Mouse (Mus musculus): ENCODE results near the gene Ankrd11. TPM values are rescaled to one million over a fixed set of nuclear protein-coding genes. Genes with fewer than 3 reads are reported as not detected.

Ankrd11 gene
- polyA plus RNA-seq (2015; fragmentation: Illumina TruSeq; extraction: RNeasy Lipid Tissue Mini Kit (QIAGEN cat#74804); ENCODE audit: insufficient read depth, low read depth, low replicate concordance): 11.1 TPM

DNA sequence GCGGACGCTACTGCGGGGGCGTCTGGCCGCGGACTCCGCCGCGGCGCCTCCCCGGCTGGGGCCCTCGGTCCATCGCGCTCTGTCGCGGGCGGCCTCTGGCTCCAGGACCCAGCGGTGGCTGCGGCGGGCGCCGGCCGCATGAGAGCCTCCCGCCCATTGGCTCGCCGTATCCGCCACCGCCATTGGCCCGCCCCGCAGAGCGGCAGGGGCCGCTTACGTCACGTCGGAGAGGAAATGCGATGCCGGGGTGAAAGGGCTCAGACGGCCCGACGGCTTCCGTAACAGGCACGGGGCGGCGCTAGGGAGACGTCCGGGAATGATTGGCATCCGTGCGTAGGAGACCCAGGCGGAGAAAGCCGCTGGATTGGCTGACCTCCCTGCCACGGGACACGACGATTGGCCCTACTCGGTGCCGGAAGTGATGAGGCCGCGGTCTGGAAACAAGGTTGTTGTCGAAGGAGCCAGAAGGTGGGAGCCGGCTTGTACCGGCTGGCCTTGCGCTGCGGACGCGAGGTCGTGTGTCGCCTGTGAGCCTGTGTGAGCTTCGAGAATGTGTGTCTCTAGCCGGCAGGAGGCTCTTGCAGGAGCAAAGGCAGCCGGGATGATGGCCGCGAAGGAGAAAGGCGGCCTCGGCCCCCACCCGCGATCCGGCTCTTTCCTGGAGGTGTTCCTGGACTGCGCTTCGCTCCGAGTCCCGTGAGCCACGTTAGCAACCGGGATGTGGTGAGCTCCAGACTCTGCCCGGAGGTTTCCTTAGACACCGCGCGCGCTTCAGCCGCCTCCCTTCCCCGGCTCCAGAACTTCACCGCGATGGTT is at the start of gene Ankrd11:
Ankrd11 (minus strand) TSS at position 120 of the 816 bp plus-strand sequence.

DNA sequence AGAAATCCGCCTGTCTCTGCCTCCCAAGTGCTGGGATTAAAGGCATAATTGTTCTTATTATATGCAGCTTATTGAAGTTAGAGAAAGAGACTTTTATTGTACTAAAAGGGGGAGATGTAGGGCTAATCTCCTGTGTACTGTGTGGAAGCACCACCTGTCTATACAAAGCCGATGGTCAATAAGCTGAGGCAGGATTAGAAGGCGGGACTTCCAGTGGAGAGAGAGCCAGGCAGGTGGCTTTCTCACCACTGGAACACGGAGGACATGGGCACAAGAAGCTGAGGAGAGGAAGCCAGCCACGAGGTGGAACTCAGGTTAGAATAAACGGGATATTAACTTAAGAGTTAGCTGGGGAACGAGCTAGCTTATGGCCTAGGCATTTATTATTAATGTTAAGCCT is 20.6 kb upstream of the Ankrd11 start, which contains the start of gene Spg7:
Spg7 (plus strand) TSS at position 222 of the 400 bp plus-strand sequence.

GRCm38 (mm10) chr8:122847829-122848561 is 194.1 kb downstream of the Ankrd11 start, which contains the start of gene Cdh15:
TSS of gene Cdh15 (plus strand) at chr8:122847966.

Other genes with a start within 250 kb of the Ankrd11 start
- gene Cdh15, start 194.3 kb downstream of the Ankrd11 start, polyA plus RNA-seq (2015; fragmentation: Illumina TruSeq; extraction: RNeasy Lipid Tissue Mini Kit (QIAGEN cat#74804); ENCODE audit: insufficient read depth, low read depth, low replicate concordance): not detected
- gene Spg7, start 20.7 kb upstream of the Ankrd11 start, polyA plus RNA-seq (2015; fragmentation: Illumina TruSeq; extraction: RNeasy Lipid Tissue Mini Kit (QIAGEN cat#74804); ENCODE audit: insufficient read depth, low read depth, low replicate concordance): 13.9 TPM
- 704 TPM for gene Rpl13, start 60.1 kb upstream of the Ankrd11 start, polyA plus RNA-seq (2015; fragmentation: Illumina TruSeq; extraction: RNeasy Lipid Tissue Mini Kit (QIAGEN cat#74804); ENCODE audit: insufficient read depth, low read depth, low replicate concordance)
- 0.52 TPM for gene Cpne7, start 75.1 kb upstream of the Ankrd11 start, polyA plus RNA-seq (2015; fragmentation: Illumina TruSeq; extraction: RNeasy Lipid Tissue Mini Kit (QIAGEN cat#74804); ENCODE audit: insufficient read depth, low read depth, low replicate concordance)
- gene Sult5a1, start 116.0 kb upstream of the Ankrd11 start, polyA plus RNA-seq (2015; fragmentation: Illumina TruSeq; extraction: RNeasy Lipid Tissue Mini Kit (QIAGEN cat#74804); ENCODE audit: insufficient read depth, low read depth, low replicate concordance): 1.7 TPM
- gene Dpep1, start 144.0 kb upstream of the Ankrd11 start, polyA plus RNA-seq (2015; fragmentation: Illumina TruSeq; extraction: RNeasy Lipid Tissue Mini Kit (QIAGEN cat#74804); ENCODE audit: insufficient read depth, low read depth, low replicate concordance): 28.5 TPM
- gene Chmp1a, start 170.5 kb upstream of the Ankrd11 start, polyA plus RNA-seq (2015; fragmentation: Illumina TruSeq; extraction: RNeasy Lipid Tissue Mini Kit (QIAGEN cat#74804); ENCODE audit: insufficient read depth, low read depth, low replicate concordance): 31.5 TPM
- 0.44 TPM for gene Spata33, start 170.6 kb upstream of the Ankrd11 start, polyA plus RNA-seq (2015; fragmentation: Illumina TruSeq; extraction: RNeasy Lipid Tissue Mini Kit (QIAGEN cat#74804); ENCODE audit: insufficient read depth, low read depth, low replicate concordance)
- gene Cdk10, start 182.6 kb upstream of the Ankrd11 start, polyA plus RNA-seq (2015; fragmentation: Illumina TruSeq; extraction: RNeasy Lipid Tissue Mini Kit (QIAGEN cat#74804); ENCODE audit: insufficient read depth, low read depth, low replicate concordance): 27.2 TPM
- gene Spata2l, start 194.0 kb upstream of the Ankrd11 start, polyA plus RNA-seq (2015; fragmentation: Illumina TruSeq; extraction: RNeasy Lipid Tissue Mini Kit (QIAGEN cat#74804); ENCODE audit: insufficient read depth, low read depth, low replicate concordance): 3.5 TPM
- gene Zfp276, start 211.9 kb upstream of the Ankrd11 start, polyA plus RNA-seq (2015; fragmentation: Illumina TruSeq; extraction: RNeasy Lipid Tissue Mini Kit (QIAGEN cat#74804); ENCODE audit: insufficient read depth, low read depth, low replicate concordance): 8.5 TPM
- 6.1 TPM for gene Vps9d1, start 212.1 kb upstream of the Ankrd11 start, polyA plus RNA-seq (2015; fragmentation: Illumina TruSeq; extraction: RNeasy Lipid Tissue Mini Kit (QIAGEN cat#74804); ENCODE audit: insufficient read depth, low read depth, low replicate concordance)

All from pancreas, adult 10 weeks (tissue).